Mouse (Mus musculus) urinary bladder, postnatal 25 days (tissue): ENCODE data around the gene Ereg.
A peak's percentile ranks its signal among the peaks of the same experiment; 100 is the strongest.

ENCODE experiments used
- DNase-seq: peaks from one replicate; pipeline ENCODE4 v3.0.0; 2022; ENCODE audit warnings: low spot score

Ereg gene

GRCm38 (mm10) chr5:91074450-91074950 is at the start of gene Ereg:
Ereg (plus strand) TSS chr5:91074622.
- DNase-seq = peak; percentile 18

GRCm38 (mm10) chr5:91027164-91027563 is 47.3 kb upstream of the Ereg start, which contains the start of gene Epgn:
Epgn (plus strand) TSS chr5:91027464.
- DNase-seq = no peak

GRCm38 (mm10) chr5:91027840-91028239 is 46.6 kb upstream of the Ereg start:
- DNase-seq = no peak

DNA sequence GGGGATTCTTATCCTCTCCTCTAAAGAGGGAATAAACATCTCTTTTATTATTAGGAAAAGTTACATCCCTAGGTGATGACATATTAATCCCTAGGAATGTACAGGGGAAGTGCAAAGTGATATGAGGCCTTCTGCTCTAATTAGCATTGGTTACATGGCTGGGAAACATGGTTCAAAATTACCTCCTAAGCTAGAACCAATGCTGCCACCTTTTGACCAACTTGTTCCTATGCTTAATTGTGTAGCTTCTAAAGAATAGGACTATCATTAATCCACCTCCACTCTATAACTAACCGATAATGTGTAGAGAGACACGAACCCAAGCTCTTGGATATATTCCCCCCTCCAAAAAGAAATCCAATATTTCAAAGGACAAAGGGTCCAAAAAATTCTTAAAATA is 43.8 kb upstream of the Ereg start:
- DNase-seq = no peak

- no peak for DNase-seq
Measured at GRCm38 (mm10) chr5:91035341-91035740, 39.1 kb upstream of the Ereg start.

- no peak for DNase-seq
Measured at GRCm38 (mm10) chr5:91036628-91037027, 37.8 kb upstream of the Ereg start.

- DNase-seq = no peak
Measured at GRCm38 (mm10) chr5:91037756-91038155, 36.7 kb upstream of the Ereg start.

DNA sequence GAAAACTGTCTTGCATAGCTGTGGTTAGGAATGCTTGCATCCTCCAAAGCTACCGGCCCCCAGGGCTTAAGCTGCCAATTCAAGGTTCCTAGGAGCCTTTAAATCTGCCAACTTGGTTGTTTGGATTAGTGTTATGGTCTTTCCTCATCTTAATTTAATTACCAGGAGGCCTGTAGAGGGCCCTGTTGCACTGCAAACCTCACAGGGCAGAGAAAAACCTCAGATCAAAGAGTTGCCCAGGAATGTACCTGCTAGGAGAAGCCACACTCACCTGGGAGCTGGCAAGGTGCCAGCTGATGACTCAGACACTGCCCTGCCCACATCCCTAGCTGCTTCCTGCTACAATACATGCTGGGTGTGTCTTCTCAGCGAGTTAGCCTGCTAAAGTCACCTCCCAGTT is 35.9 kb upstream of the Ereg start:
- peak; percentile 79 for DNase-seq

DNA sequence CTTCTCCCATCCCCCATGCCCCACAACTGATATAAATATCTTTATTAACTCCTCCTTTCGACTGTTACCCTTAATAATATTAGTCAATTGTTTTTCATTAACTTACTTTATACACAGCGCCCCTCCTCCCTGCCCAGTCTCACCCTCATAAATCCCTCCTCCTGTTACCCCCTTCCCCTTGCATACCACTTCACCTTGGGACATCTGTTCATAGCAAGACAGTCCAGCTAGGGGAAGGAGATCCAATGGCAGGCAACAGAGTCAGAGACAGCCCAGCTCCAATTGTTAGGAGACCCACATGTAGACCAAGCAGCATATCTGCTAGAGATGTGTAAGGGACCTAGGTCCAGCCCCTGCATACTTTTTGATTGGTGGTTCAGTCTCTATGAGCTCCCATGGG is 35.5 kb upstream of the Ereg start:
- DNase-seq = no peak

- DNase-seq = no peak
Measured at GRCm38 (mm10) chr5:91047987-91048386, 26.4 kb upstream of the Ereg start.

GRCm38 (mm10) chr5:91048397-91048796 is 26.0 kb upstream of the Ereg start:
- no peak for DNase-seq

GRCm38 (mm10) chr5:91072340-91072739 is 2.1 kb upstream of the Ereg start:
- DNase-seq = no peak

DNA sequence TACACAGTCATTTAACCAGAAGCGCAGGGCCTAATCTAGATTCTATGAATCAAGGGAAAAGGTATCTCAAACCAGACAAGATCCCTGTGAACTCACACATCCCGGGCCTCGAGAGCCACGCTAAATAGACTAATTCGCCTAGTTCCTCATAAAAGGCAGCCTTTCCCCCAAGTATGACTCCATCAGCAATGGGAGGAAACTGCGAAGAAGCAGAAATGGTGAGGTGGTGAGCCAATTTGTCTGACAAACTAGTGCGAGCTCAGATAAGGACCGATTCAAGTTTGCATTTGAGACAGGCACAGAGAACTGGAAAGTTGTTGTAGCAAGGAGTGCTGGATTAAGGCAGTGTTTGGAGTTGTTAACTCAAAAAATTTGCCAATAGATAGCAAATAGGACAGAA is 796 bp upstream of the Ereg start:
- no peak for DNase-seq

GRCm38 (mm10) chr5:91074026-91074425 is 396 bp upstream of the Ereg start:
- peak; percentile 8 for DNase-seq

- no peak for DNase-seq
Measured at GRCm38 (mm10) chr5:91075021-91075420, 599 bp downstream of the Ereg start.

DNA sequence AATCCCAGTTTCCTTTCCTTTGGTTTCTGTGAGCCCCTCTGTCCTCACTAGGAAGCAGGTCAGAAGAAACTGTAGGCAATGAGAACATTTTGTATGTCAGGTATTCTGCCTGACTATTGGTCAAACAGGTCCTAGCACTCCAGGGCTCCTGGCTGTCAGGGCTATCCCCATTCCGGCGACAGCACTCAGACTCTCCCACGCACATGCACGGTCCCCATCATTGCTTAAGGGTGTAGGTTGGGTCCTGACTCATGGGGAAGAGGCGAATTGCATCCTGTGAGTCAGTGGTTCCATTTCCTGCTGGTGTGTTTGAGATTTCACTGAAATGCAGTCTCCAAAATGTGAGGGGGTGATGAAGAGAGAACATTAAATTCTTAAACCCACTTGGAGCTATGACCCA is 8.6 kb downstream of the Ereg start:
- DNase-seq = no peak

DNA sequence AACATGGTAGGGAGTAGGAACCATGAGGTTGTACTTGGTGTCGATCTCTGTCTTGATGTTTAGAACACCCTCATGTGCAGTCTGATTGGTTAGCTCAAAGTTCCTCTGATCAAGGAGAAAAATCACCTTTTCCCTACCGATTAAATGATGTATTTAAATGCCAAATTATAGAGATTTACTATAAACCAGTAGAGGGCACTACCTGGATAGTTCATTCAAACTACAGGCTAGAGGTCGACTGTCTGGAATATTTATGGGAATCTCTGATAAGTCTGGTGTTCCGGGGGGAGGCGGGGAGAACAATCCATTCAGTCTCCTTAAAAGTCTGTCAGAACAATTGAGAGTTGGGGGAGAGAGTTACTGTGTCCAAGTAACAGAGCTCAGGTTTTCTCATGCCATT is 10.9 kb downstream of the Ereg start:
- no peak for DNase-seq

DNA sequence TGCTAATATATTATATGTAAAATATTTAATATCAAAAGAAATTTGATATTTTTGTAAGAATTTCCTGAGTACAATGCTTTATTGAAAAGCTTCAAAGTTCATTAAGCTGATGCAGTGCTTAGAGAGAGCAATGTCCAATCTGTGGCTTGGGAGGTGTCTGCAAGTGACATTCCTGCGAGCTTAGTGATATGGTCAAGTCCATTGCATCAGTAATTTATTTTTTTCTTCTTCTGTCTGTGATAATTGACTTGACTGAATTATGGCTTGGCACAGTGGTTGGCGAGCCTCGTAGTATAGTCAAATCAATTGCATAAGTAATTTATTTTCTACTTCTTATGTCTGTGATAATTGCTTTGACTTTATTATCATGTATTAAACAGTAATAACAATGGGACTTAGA is 15.9 kb downstream of the Ereg start:
- no peak for DNase-seq

- DNase-seq = no peak
Measured at GRCm38 (mm10) chr5:91097911-91098614, 23.6 kb downstream of the Ereg start.

- DNase-seq = no peak
Measured at GRCm38 (mm10) chr5:91101742-91102141, 27.3 kb downstream of the Ereg start.

DNA sequence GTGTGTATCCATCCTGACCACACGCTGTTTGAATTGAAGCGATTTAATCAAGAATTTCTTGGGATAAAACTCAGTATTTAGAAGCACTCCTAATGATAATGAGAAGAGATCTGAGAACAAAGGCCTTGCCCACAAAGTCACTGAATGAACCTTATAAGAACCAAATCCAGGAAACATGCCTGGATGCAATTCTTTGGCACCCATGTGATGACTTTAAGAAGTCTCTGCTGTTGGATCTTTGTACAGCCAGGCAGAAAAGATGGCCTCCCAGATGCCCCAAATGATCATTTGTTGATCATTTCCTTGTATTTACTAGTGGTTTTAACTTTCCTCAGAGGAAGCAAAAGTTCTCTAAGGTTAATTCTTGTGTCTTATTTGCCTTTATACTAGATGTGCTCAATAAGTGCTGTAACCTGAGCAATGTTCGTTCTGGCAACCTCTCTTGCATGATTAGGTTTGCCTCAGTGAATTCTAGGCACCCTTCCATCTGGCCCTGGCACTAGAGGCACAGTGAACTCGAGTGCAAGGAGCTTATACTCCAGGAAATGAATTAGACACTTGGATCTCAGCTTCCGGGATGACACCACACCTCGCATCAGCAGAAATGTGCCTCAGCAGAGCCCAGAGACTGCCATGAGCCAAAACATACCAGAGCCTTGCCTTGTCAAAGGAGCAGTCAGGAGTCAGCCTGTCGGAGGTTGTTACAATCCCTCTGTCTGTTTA is 29.7 kb downstream of the Ereg start:
- DNase-seq = no peak

- no peak for DNase-seq
Measured at GRCm38 (mm10) chr5:91106248-91106647, 31.8 kb downstream of the Ereg start.

DNA sequence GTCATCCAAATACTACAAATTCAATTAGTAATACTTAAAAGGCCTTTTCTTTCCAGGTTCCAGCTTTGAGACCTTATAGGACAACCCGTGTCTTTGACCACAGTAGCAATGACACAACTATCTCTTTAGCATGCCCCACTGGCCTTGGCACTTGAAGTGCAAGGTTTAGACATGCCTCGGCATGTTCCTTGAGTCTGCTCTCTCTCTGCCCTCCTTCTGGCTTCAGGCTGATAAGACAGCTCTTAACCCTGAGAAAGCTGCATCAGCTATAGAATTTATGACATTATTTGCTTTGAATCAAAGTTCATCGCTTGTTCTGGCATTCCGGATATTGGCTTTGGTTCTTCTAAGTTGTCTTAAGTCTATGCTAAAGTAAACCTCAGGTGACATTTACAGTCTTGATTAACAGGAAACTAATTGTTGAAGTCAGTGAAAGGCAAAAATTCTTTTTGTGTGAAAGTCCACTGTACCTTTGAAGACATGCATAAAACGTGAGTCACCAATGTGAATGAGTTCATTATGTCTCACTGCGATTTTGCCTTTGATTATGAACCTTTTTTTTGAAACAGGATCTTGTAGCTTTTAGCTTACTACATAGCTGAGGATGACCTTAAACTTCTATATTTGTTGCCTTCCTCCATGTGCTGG is 35.7 kb downstream of the Ereg start:
- no peak for DNase-seq
